ENCODE assay signal across 22 mouse cellular contexts in genomic region chr1:177648974-177649373, GRCm38 (mm10).
DNase-seq lines count a peak whose midpoint lies in the region; TF ChIP-seq lines count a peak whose summit lies in the region.
"Had no signal": no experiment of that assay in that cellular context is flagged by ENCODE, and none has a peak within 500 bp of the region (broad histone marks: within the 10 kb centered on the region; RNA-seq: fewer than 3 reads in every experiment).

No protein-coding gene starts in this region.

- TF ChIP-seq CTCF in embryonic fibroblast, embryonic 13.5 days (IDR thresholded peaks at IDR 0.05; ENCODE audit: borderline replicate concordance, insufficient read depth, low read length), result no peak

- H3K9me3 ChIP-seq in heart, embryonic 10.5 days, result no peaks in the 10 kb centered on the region
- H3K9me3 ChIP-seq: forebrain, embryonic 12.5 days; hindbrain, embryonic 15.5 days; limb, embryonic 13.5 days; liver, embryonic 13.5 days; midbrain, embryonic 15.5 days; neural tube, embryonic 12.5 days had no signal

- no peaks in the 10 kb centered on the region for H3K27me3 ChIP-seq in heart, embryonic 10.5 days (ENCODE audit: insufficient read depth, poor library complexity, severe bottlenecking)
- H3K27me3 ChIP-seq: forebrain, embryonic 12.5 days; hindbrain, embryonic 15.5 days; limb, embryonic 13.5 days; liver, embryonic 13.5 days; midbrain, embryonic 15.5 days; neural tube, embryonic 12.5 days had no signal

- 87% methylated on average over 4 of the region's 4 CpGs for WGBS in heart, embryonic 10.5 days

- no peaks in the 10 kb centered on the region for H3K4me1 ChIP-seq in heart, embryonic 10.5 days
- peaks cover 8% of the 10 kb centered on the region for H3K4me1 ChIP-seq in embryonic fibroblast, embryonic 13.5 days (ENCODE audit: control insufficient read depth, insufficient read depth, low read length)
- H3K4me1 ChIP-seq: hindbrain, embryonic 15.5 days; liver, embryonic 13.5 days; midbrain, embryonic 15.5 days had no signal

- no peak overlapping the region for H3K4me3 ChIP-seq in heart, embryonic 10.5 days
- no peak overlapping the region for H3K4me3 ChIP-seq in embryonic fibroblast, embryonic 13.5 days (ENCODE audit: insufficient read depth, low read length)
- H3K4me3 ChIP-seq: forebrain, embryonic 12.5 days; hindbrain, embryonic 15.5 days; limb, embryonic 13.5 days; liver, embryonic 13.5 days; midbrain, embryonic 15.5 days; neural tube, embryonic 12.5 days had no signal

- H3K36me3 ChIP-seq in heart, embryonic 10.5 days, result no peaks in the 10 kb centered on the region
- H3K36me3 ChIP-seq: forebrain, embryonic 12.5 days; hindbrain, embryonic 15.5 days; limb, embryonic 13.5 days; liver, embryonic 13.5 days; midbrain, embryonic 15.5 days; neural tube, embryonic 12.5 days had no signal

- peak; percentile 60 for DNase-seq in heart, adult 11 months
- DNase-seq in heart, embryonic 10.5 days (ENCODE audit: low spot score), result no peak
- DNase-seq in 3134 (ENCODE audit: extremely low read depth, insufficient read length, low spot score), result peak; percentile 45
- DNase-seq in Muller cell, postnatal 12 days (ENCODE audit: inconsistent ontology term), result peak; percentile 76
- no peak for DNase-seq in left cerebral cortex, postnatal 25 days (ENCODE audit: low spot score in 2 of 2)
- DNase-seq in left cerebral cortex, postnatal 14 days (ENCODE audit: low spot score in 2 of 2), result no peak
- no peak for DNase-seq in cerebellum, adult 8-10 months
- DNase-seq: cerebellum, adult 2 months; cerebellum, postnatal 36 days; embryo, embryonic 11 days; gastrocnemius, postnatal 36 days; heart, postnatal 4 days; kidney, adult 8-10 months; kidney, postnatal 14 days; liver, embryonic 13.5 days; right cerebral cortex, postnatal 14 days had no signal

- no peak for TF ChIP-seq POLR2A in embryonic fibroblast, embryonic 13.5 days (IDR thresholded peaks at IDR 0.05; ENCODE audit: low read depth, low read length)

- intact Hi-C loops in left cerebral cortex, postnatal 25 days (cut with DNase I), result no loop called here
- intact Hi-C loops in left cerebral cortex, postnatal 14 days (cut with DNase I), result no loop called here

- no peak overlapping the region for H3K27ac ChIP-seq in heart, embryonic 10.5 days
- peak overlapping the region; percentile 90 for H3K27ac ChIP-seq in embryonic fibroblast, embryonic 13.5 days (ENCODE audit: insufficient read depth, low read length)
- H3K27ac ChIP-seq: forebrain, embryonic 12.5 days; hindbrain, embryonic 15.5 days; limb, embryonic 13.5 days; liver, embryonic 13.5 days; midbrain, embryonic 15.5 days; neural tube, embryonic 12.5 days had no signal

Comparison
In these comparisons a context has a peak if more than half of its experiments do, and no peak if none do; other contexts are left out.
1. DNase-seq: peak in heart, adult 11 months (single experiment), 3134 (single experiment) and Muller cell, postnatal 12 days (single experiment); none in heart, embryonic 10.5 days (single experiment), left cerebral cortex, postnatal 25 days (0 of 2), left cerebral cortex, postnatal 14 days (0 of 2) and cerebellum, adult 8-10 months (single experiment).